Mouse (Mus musculus): ENCODE data around the gene Rfx4.

DNA sequence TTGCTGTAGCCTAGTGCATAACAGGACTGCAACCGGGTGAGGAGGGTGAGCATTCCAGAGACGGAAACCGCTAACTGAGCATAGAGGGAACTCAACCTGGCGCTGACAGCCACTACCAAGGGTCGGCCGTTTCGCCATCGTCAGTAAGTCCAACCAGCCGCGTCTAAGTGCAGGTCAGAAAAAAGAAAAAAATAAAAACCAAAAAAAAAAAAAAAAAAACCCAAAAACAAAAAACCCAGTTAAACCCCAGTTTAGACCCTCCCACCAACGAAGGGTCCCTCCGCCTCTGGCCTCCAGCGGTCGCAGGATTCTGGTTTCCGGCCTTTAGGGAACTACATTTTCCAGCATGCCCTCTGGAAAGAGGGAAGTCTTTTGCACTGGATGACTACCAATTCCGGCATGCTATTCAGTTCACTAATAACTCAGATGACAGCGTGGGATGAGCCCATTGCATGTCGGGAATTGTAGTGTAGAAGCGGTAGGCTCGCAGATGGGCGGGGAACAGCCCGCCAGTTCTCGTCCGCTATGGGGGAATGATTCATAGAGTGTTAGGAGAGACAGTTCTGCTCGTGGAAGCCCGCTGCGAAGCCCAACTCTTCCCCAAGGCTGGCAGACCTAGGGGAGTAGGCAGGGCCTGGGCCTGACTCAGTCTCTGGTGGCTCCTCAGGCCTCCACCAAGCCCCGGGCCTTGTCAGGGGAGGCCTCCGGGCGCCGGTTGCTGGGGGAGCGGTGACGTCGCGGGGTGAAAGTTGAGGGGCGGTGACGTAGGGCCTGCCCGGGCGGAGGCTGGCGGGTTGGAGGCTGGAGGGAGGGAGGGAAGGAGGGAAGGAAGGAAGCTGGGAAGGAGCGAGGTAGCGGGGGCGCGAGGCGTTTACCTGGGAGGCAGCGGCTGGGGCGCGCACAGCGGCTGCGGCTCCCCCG is 161.2 kb downstream of the Rfx4 start, which contains the start of gene Ric8b:
- no peak for TF ChIP-seq CTCF (IDR thresholded peaks at IDR 0.05; ENCODE audit: low read depth, low read length)
- TF ChIP-seq POLR2A (IDR thresholded peaks at IDR 0.05; ENCODE audit: extremely low read depth, insufficient read depth, low read length): peak; percentile 79

Measured in liver, adult 2 months (tissue).